ENCODE assay signal across 21 mouse cellular contexts in the genomic region with DNA sequence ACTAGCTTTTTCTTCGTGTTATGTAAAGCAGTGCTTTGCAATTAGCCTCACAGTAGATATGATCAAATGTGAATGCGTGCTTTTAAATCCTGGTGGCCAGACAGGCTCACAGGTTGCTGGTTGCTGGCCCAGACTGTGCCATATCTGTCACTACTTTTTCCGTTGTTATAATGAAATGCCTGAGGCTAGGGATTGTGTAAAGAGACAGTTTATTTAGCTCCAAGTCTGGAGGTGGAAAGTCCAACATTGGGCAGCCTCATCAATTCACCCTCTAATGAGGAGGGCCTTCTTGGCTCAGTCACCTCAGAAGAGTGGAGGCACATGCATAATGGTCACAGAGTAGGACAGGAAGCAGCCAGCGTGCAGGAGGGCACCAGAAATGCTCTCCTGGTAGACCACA. TPM values are rescaled to one million over a fixed set of nuclear protein-coding genes. Genes with fewer than 3 reads are reported as not detected.
DNase-seq lines count a peak whose midpoint lies in the region; ATAC-seq lines count a peak whose summit lies in the region.
"Had no signal": no experiment of that assay in that cellular context is flagged by ENCODE, and none has a peak within 500 bp of the region (broad histone marks: within the 10 kb centered on the region; RNA-seq: fewer than 3 reads in every experiment).

No protein-coding gene starts in this region.

- H3K27me3 ChIP-seq in forebrain, embryonic 11.5 days (ENCODE audit: control insufficient read depth, insufficient read depth, low read length) = no peaks in the 10 kb centered on the region
- H3K27me3 ChIP-seq in forebrain, embryonic 10.5 days (ENCODE audit: poor library complexity, severe bottlenecking) = no peaks in the 10 kb centered on the region
- no peaks in the 10 kb centered on the region for H3K27me3 ChIP-seq in kidney, embryonic 16.5 days (ENCODE audit: insufficient read depth, low read length)
- peaks cover 6% of the 10 kb centered on the region for H3K27me3 ChIP-seq in megakaryocyte, embryonic 14.5 days (replicated peaks)
- H3K27me3 ChIP-seq: hindbrain, embryonic 15.5 days; liver, embryonic 13.5 days; neural tube, embryonic 15.5 days had no signal

- H3K4me1 ChIP-seq in forebrain, embryonic 11.5 days (replicated peaks; ENCODE audit: control insufficient read depth, insufficient read depth, low read length) = peaks cover 9% of the 10 kb centered on the region; the same call in 1 of the 2 replicates
- H3K4me1 ChIP-seq in forebrain, embryonic 10.5 days = peaks cover 27% of the 10 kb centered on the region
- H3K4me1 ChIP-seq in kidney, embryonic 16.5 days (ENCODE audit: insufficient read depth, low read length) = peaks cover 11% of the 10 kb centered on the region; the same call in 1 of the 2 replicates
- H3K4me1 ChIP-seq in megakaryocyte, embryonic 14.5 days = peaks cover 61% of the 10 kb centered on the region
- H3K4me1 ChIP-seq: liver, embryonic 13.5 days had no signal

- no peak overlapping the region for H3K27ac ChIP-seq in forebrain, embryonic 11.5 days (ENCODE audit: low read depth, low read length)
- no peak overlapping the region for H3K27ac ChIP-seq in forebrain, embryonic 10.5 days
- no peak overlapping the region for H3K27ac ChIP-seq in kidney, embryonic 16.5 days (ENCODE audit: low read length)
- H3K27ac ChIP-seq: heart, embryonic 10.5 days; hindbrain, embryonic 15.5 days; liver, embryonic 13.5 days; midbrain, embryonic 12.5 days; neural tube, embryonic 15.5 days had no signal

- no peak overlapping the region for H3K9ac ChIP-seq in forebrain, embryonic 11.5 days (ENCODE audit: low read length)
- H3K9ac ChIP-seq in kidney, embryonic 16.5 days (replicated peaks; ENCODE audit: low read length) = no peak overlapping the region
- H3K9ac ChIP-seq: hindbrain, embryonic 15.5 days; liver, embryonic 13.5 days; midbrain, embryonic 12.5 days; neural tube, embryonic 15.5 days had no signal

- H3K4me3 ChIP-seq in forebrain, embryonic 11.5 days (ENCODE audit: low read depth, low read length) = no peak overlapping the region
- H3K4me3 ChIP-seq in forebrain, embryonic 10.5 days = no peak overlapping the region
- no peak overlapping the region for H3K4me3 ChIP-seq in kidney, embryonic 16.5 days (ENCODE audit: low read length)
- peak overlapping the region; percentile 47 for H3K4me3 ChIP-seq in megakaryocyte, embryonic 14.5 days (replicated peaks)
- H3K4me3 ChIP-seq: heart, embryonic 10.5 days; hindbrain, embryonic 15.5 days; liver, embryonic 13.5 days; midbrain, embryonic 12.5 days; neural tube, embryonic 15.5 days had no signal

- no peaks in the 10 kb centered on the region for H3K9me3 ChIP-seq in forebrain, embryonic 11.5 days (ENCODE audit: control insufficient read depth, low read length)
- peaks cover 7% of the 10 kb centered on the region; the same call in 1 of the 2 replicates for H3K9me3 ChIP-seq in forebrain, embryonic 10.5 days
- H3K9me3 ChIP-seq in kidney, embryonic 16.5 days (ENCODE audit: low read length) = no peaks in the 10 kb centered on the region
- H3K9me3 ChIP-seq in megakaryocyte, embryonic 14.5 days = peaks cover 20% of the 10 kb centered on the region
- H3K9me3 ChIP-seq: hindbrain, embryonic 15.5 days; liver, embryonic 13.5 days had no signal

- no peak overlapping the region for H3K4me2 ChIP-seq in forebrain, embryonic 11.5 days (ENCODE audit: low read depth, low read length, severe bottlenecking)
- no peak overlapping the region for H3K4me2 ChIP-seq in kidney, embryonic 16.5 days (replicated peaks; ENCODE audit: low read depth, low read length)
- H3K4me2 ChIP-seq: hindbrain, embryonic 15.5 days; liver, embryonic 13.5 days; midbrain, embryonic 12.5 days; neural tube, embryonic 15.5 days had no signal

- intact Hi-C loops in left cerebral cortex, postnatal 14 days (cut with DNase I) = no loop called here

- DNase-seq in forebrain, embryonic 11.5 days (ENCODE audit: low spot score) = peak; percentile 33
- no peak for DNase-seq in forebrain, embryonic 10.5 days (ENCODE audit: extremely low spot score, low spot score)
- DNase-seq in kidney, adult 9 months = peak; percentile 31
- no peak for DNase-seq in cerebellum, adult 9-11 months
- DNase-seq in left cerebral cortex, postnatal 14 days (ENCODE audit: low spot score in 2 of 2) = no peak
- DNase-seq: adrenal gland, postnatal 25 days; cerebellum, adult 9-10 months; gastrocnemius, postnatal 36 days; liver, embryonic 13.5 days; right cerebral cortex, adult 18-20 months; right cerebral cortex, postnatal 4 days; thymus, adult 2 months; thymus, postnatal 4 days had no signal

- ATAC-seq in forebrain, embryonic 11.5 days (replicated peaks; ENCODE audit: low FRiP score) = no peak
- ATAC-seq in kidney, embryonic 16.5 days (ENCODE audit: low FRiP score, low TSS enrichment) = no peak
- no peak for ATAC-seq in megakaryocyte, adult 5-6 weeks (ENCODE audit: poor library complexity, severe bottlenecking)
- ATAC-seq: CD4-positive, CD25-positive, alpha-beta regulatory T cell, adult 4 months had no signal

- no peaks in the 10 kb centered on the region for H3K36me3 ChIP-seq in forebrain, embryonic 11.5 days (ENCODE audit: control insufficient read depth, insufficient read depth, low read length)
- no peaks in the 10 kb centered on the region for H3K36me3 ChIP-seq in forebrain, embryonic 10.5 days (replicated peaks)
- H3K36me3 ChIP-seq in kidney, embryonic 16.5 days (ENCODE audit: insufficient read depth, low read length) = no peaks in the 10 kb centered on the region
- H3K36me3 ChIP-seq in megakaryocyte, embryonic 14.5 days (replicated peaks; ENCODE audit: low read length) = no peaks in the 10 kb centered on the region
- H3K36me3 ChIP-seq: heart, embryonic 10.5 days; hindbrain, embryonic 15.5 days; liver, embryonic 13.5 days; midbrain, embryonic 12.5 days; neural tube, embryonic 15.5 days had no signal

- 76% methylated on average over 4 of the region's 4 CpGs for WGBS in forebrain, embryonic 11.5 days
- 79% methylated on average over 4 of the region's 4 CpGs for WGBS in forebrain, embryonic 10.5 days
- 79% methylated on average over 4 of the region's 4 CpGs for WGBS in kidney, embryonic 16.5 days

RNA-seq across cellular contexts. Expression of a gene that starts 31.2 kb away (rescaled TPM):
- polyA plus RNA-seq in forebrain, embryonic 11.5 days (2014; fragmentation: Nextera tagmentation; extraction: Ambion mirVana) = 11.8 and 13.3 TPM in 2 replicates
- polyA plus RNA-seq in forebrain, embryonic 10.5 days (2016; fragmentation: Nextera tagmentation; extraction: Ambion mirVana) = 5.5 TPM in 2 replicates
- 5.8 and 6.0 TPM in 2 replicates for polyA plus RNA-seq in kidney, embryonic 16.5 days (2015; fragmentation: Nextera tagmentation; extraction: Ambion mirVana)
- polyA plus RNA-seq in megakaryocyte, embryonic 14.5 days (2012; ENCODE audit: insufficient read depth, low replicate concordance) = 7.9 and 13.0 TPM in 2 replicates
- 0.05 TPM in 1 of 2 replicates, not detected in the other for total RNA-seq in megakaryocyte, adult 5-6 weeks (2015)
- 0.04 TPM in 1 of 2 replicates, not detected in the other for total RNA-seq in megakaryocyte, adult 5-6 weeks (2017)
- total RNA-seq in left cerebral cortex, postnatal 14 days (2021) = 100 to 1,000 TPM; 689 to 707 TPM
- polyA plus RNA-seq: CD4-positive, CD25-positive, alpha-beta regulatory T cell, adult 4 months had no signal

Comparison
In these comparisons a context has a peak if more than half of its experiments do, and no peak if none do; other contexts are left out.
1. DNase-seq: peak in forebrain, embryonic 11.5 days (single experiment) and kidney, adult 9 months (single experiment); none in forebrain, embryonic 10.5 days (single experiment), cerebellum, adult 9-11 months (single experiment) and left cerebral cortex, postnatal 14 days (0 of 2).